Mouse (Mus musculus) hematopoietic multipotent progenitor cell, adult 10-12 weeks (in vitro differentiated cells): ENCODE results near the gene Ptchd3. TPM values are rescaled to one million over a fixed set of nuclear protein-coding genes. Genes with fewer than 3 reads are reported as not detected.

Experiments used
- polyA plus RNA-seq: library from polyadenylated mRNA; stranded (reverse); fragments of >175 nt; gene quantifications from 2 replicates; pipeline ENCODE4 v1.2.3, GENCODE M21; 2012; ENCODE audit warnings: low replicate concordance

Gene Ptchd3
- polyA plus RNA-seq, result not detected in 2 replicates

GRCm38 (mm10) chr11:121829947-121830346 is at the start of gene Ptchd3:
Ptchd3 (plus strand) TSS chr11:121830247.

Other genes starting within 250 kb of the Ptchd3 start
- gene B3gntl1, start 157.1 kb upstream of the Ptchd3 start, polyA plus RNA-seq, result 2.1 and 3.6 TPM in 2 replicates
- gene Metrnl, start 128.7 kb upstream of the Ptchd3 start, polyA plus RNA-seq, result 12.9 and 33.1 TPM in 2 replicates